Mouse (Mus musculus) hindbrain, embryonic 12.5 days (tissue): ENCODE measurements around the gene Cyp11a1. TPM values are rescaled to one million over a fixed set of nuclear protein-coding genes. Genes with fewer than 3 reads are reported as not detected.

Experiments
- ATAC-seq: fragments of 200-750 bp; cut with Nextera tagmentation; 2 replicates; pipeline ENCODE4 v1.8.0; 2017; ENCODE audit warnings: moderate TSS enrichment; ENCODE audit not compliant: low FRiP score
- H3K27ac ChIP-seq: fragments of 300-500 bp; sonication (generic); 2 replicates; pipeline ENCODE4 v1.5.1; 2016; ENCODE audit warnings: mild to moderate bottlenecking
- H3K27me3 ChIP-seq: fragments of 300-500 bp; sonication (generic); 2 replicates; pipeline ENCODE4 v1.6.1; 2016; ENCODE audit warnings: mild to moderate bottlenecking
- H3K36me3 ChIP-seq: fragments of 300-500 bp; sonication (generic); 2 replicates; pipeline ENCODE4 v1.6.1; 2016; ENCODE audit warnings: mild to moderate bottlenecking
- H3K4me1 ChIP-seq: fragments of 300-500 bp; sonication (generic); 2 replicates; pipeline ENCODE4 v1.6.1; 2016
- H3K4me2 ChIP-seq: fragments of 300-500 bp; sonication (generic); replicated peaks from 2 replicates; pipeline ENCODE4 v1.6.1; 2016; ENCODE audit warnings: mild to moderate bottlenecking
- H3K4me3 ChIP-seq: fragments of 300-500 bp; sonication (generic); 2 replicates; pipeline ENCODE4 v1.5.1; 2016; ENCODE audit warnings: mild to moderate bottlenecking
- H3K9ac ChIP-seq: fragments of 300-500 bp; sonication (generic); 2 replicates; pipeline ENCODE4 v1.6.1; 2016; ENCODE audit warnings: mild to moderate bottlenecking, moderate library complexity
- H3K9me3 ChIP-seq: fragments of 300-500 bp; sonication (generic); replicated peaks from 2 replicates; pipeline ENCODE4 v1.6.1; 2016; ENCODE audit warnings: mild to moderate bottlenecking
- WGBS: fragments of 180-500 bp; shearing (Covaris S2); methylation state at CpG from one replicate; pipeline ENCODE4 v1.1.7; 2016; 5-methylcytosine and 5-hydroxymethylcytosine counted together
- polyA plus RNA-seq: library from polyadenylated mRNA; unstranded; fragments of >200 nt; fragmentation: Nextera tagmentation; extraction: Ambion mirVana; gene quantifications from 2 replicates; pipeline ENCODE4 v1.2.1, GENCODE M21; 2016

The Cyp11a1 gene
- polyA plus RNA-seq, 1 experiment from 2014 or later: 0.17 TPM

GRCm38 (mm10) chr9:58053544-58053943 lies 47.3 kb downstream of the Cyp11a1 start:
- H3K4me2 ChIP-seq: no peak overlapping the region
- 55% methylated on average over 3 of the region's 3 CpGs for WGBS
- peaks cover 53% of the 10 kb centered on the region for H3K4me1 ChIP-seq
- no peak overlapping the region for H3K9ac ChIP-seq
- H3K36me3 ChIP-seq: no peaks in the 10 kb centered on the region
- H3K9me3 ChIP-seq: no peaks in the 10 kb centered on the region
- H3K27me3 ChIP-seq: peaks cover 50% of the 10 kb centered on the region
- H3K4me3 ChIP-seq: no peak overlapping the region
- no peak overlapping the region for H3K27ac ChIP-seq
- no peak for ATAC-seq

GRCm38 (mm10) chr9:58054032-58054431 lies 47.8 kb downstream of the Cyp11a1 start:
- peaks cover 49% of the 10 kb centered on the region for H3K4me1 ChIP-seq
- H3K27ac ChIP-seq: no peak overlapping the region
- 83% methylated on average over 1 of the region's 1 CpGs for WGBS
- no peaks in the 10 kb centered on the region for H3K36me3 ChIP-seq
- H3K27me3 ChIP-seq: peaks cover 50% of the 10 kb centered on the region
- no peaks in the 10 kb centered on the region for H3K9me3 ChIP-seq
- H3K9ac ChIP-seq: no peak overlapping the region
- ATAC-seq: no peak
- no peak overlapping the region for H3K4me3 ChIP-seq
- H3K4me2 ChIP-seq: no peak overlapping the region

DNA sequence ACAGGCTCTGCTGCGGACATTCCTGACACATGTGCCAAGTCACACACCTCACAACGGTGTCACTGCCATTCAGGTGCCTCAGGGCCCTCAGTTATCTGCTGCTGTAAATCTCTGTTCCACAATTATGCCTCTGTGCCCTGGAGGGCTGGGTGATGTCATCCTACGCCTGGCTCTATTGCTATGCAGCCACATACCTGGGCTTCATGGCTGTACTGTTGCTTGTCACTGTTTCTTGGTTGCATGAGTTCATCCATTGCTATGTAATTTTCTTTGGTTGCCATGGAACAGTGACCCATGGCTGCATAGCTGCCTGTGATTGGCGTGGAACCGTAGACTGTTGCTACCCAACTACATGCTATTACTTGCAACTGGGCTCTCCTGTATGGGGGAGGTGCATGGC lies 49.5 kb downstream of the Cyp11a1 start:
- peaks cover 51% of the 10 kb centered on the region for H3K4me1 ChIP-seq
- no peaks in the 10 kb centered on the region for H3K36me3 ChIP-seq
- H3K4me2 ChIP-seq: no peak overlapping the region
- H3K27me3 ChIP-seq: peaks cover 39% of the 10 kb centered on the region
- H3K9ac ChIP-seq: no peak overlapping the region
- H3K27ac ChIP-seq: 0 out of 2 replicates have a peak overlapping the region, but pooled peaks have one; percentile 4
- WGBS: 72% methylated on average over 5 of the region's 5 CpGs
- no peaks in the 10 kb centered on the region for H3K9me3 ChIP-seq
- ATAC-seq: no peak
- no peak overlapping the region for H3K4me3 ChIP-seq

- Histone ChIP-seq H3K9me3 (no peaks in the 10 kb centered on the region), H3K36me3 (no peaks in the 10 kb centered on the region), H3K9ac (no peak overlapping the region), H3K27ac (peak overlapping the region; percentile 82), H3K4me3 (no peak overlapping the region), H3K27me3 (peaks cover 27% of the 10 kb centered on the region), H3K4me2 (no peak overlapping the region), H3K4me1 (peaks cover 56% of the 10 kb centered on the region)
- 42% methylated on average over 1 of the region's 1 CpGs for WGBS
- no peak for ATAC-seq
Measured at GRCm38 (mm10) chr9:58059920-58060319, 53.7 kb downstream of the Cyp11a1 start.

- Histone ChIP-seq H3K4me1 (peaks cover 56% of the 10 kb centered on the region), H3K27ac (peak overlapping the region; percentile 82), H3K4me3 (no peak overlapping the region), H3K4me2 (peak overlapping the region; percentile 11; the same call in 1 of the 2 replicates), H3K36me3 (no peaks in the 10 kb centered on the region), H3K27me3 (peaks cover 27% of the 10 kb centered on the region), H3K9ac (no peak overlapping the region), H3K9me3 (no peaks in the 10 kb centered on the region)
- ATAC-seq: peak; percentile 67
- WGBS: 8% methylated on average over 23 of the region's 23 CpGs
Measured at GRCm38 (mm10) chr9:58060677-58061667, 54.8 kb downstream of the Cyp11a1 start.

DNA sequence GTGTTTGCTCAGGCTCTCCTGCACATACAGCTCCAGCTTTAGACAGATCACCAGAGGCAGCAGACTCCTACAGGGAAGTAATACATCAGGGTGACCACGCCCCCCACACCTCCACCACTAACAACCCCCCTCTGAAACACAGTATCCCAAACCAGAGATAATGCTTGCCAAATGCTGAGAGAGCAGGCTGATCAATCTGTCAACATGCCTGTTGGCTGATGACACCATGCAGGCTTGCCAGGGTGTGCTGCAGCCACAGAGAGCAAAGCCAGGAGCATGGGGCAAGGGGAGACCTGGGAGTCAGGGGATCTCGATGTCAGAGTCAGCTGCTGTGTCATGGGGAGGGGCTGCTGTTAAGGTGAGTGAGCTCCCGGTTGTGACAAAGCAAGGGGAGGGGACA lies 57.3 kb downstream of the Cyp11a1 start, which contains the start of gene Stra6:
Gene Stra6 (plus strand): TSS at position 258 of the 400 bp plus-strand sequence.
- ATAC-seq: no peak
- H3K9ac ChIP-seq: no peak within 1 kb of the TSS
- no peak within 1 kb of the TSS for H3K4me2 ChIP-seq
- H3K27me3 ChIP-seq: peaks cover 12% of the 10 kb centered on the region
- no peaks in the 10 kb centered on the region for H3K36me3 ChIP-seq
- WGBS: 34% methylated on average over 3 of the region's 3 CpGs
- H3K9me3 ChIP-seq: no peaks in the 10 kb centered on the region
- H3K27ac ChIP-seq: peak within 1 kb of the TSS; percentile 13
- H3K4me1 ChIP-seq: peaks cover 65% of the 10 kb centered on the region
- H3K4me3 ChIP-seq: no peak within 1 kb of the TSS

GRCm38 (mm10) chr9:58065532-58065931 lies 59.3 kb downstream of the Cyp11a1 start:
- no peaks in the 10 kb centered on the region for H3K36me3 ChIP-seq
- H3K4me1 ChIP-seq: peaks cover 54% of the 10 kb centered on the region
- WGBS: 26% methylated on average over 6 of the region's 6 CpGs
- no peak overlapping the region for H3K4me3 ChIP-seq
- H3K4me2 ChIP-seq: no peak overlapping the region
- H3K9me3 ChIP-seq: no peaks in the 10 kb centered on the region
- no peak for ATAC-seq
- H3K27me3 ChIP-seq: peaks cover 25% of the 10 kb centered on the region
- no peak overlapping the region for H3K9ac ChIP-seq
- peak overlapping the region; percentile 55 for H3K27ac ChIP-seq

- Histone ChIP-seq H3K9ac (no peak overlapping the region), H3K4me2 (no peak overlapping the region), H3K9me3 (no peaks in the 10 kb centered on the region), H3K4me1 (peaks cover 53% of the 10 kb centered on the region), H3K4me3 (no peak overlapping the region), H3K36me3 (no peaks in the 10 kb centered on the region), H3K27ac (peak overlapping the region; percentile 55), H3K27me3 (peaks cover 25% of the 10 kb centered on the region)
- ATAC-seq: no peak
- WGBS: 80% methylated on average over 6 of the region's 6 CpGs
Measured at GRCm38 (mm10) chr9:58065977-58066730, 59.9 kb downstream of the Cyp11a1 start.

DNA sequence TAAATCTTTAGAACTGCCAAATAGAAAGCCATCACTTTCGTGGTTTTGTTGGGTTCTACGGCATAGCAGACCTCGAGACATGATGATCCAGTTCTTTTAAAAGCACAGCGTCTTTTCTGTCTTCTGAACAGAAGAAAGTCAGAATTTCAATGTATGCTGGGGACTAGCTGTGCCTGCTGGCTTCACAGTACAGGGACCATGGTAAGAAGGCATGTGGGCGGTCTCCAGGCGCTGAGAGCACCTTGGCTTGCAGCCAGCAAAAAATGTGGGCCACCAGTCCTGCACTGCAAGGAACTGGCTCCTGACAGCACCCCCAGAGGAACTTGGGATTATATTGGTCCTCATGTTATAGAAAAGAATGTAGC lies 60.5 kb downstream of the Cyp11a1 start:
- no peak overlapping the region for H3K4me3 ChIP-seq
- no peak overlapping the region for H3K27ac ChIP-seq
- H3K27me3 ChIP-seq: peaks cover 22% of the 10 kb centered on the region
- no peak overlapping the region for H3K4me2 ChIP-seq
- no peaks in the 10 kb centered on the region for H3K9me3 ChIP-seq
- peaks cover 53% of the 10 kb centered on the region for H3K4me1 ChIP-seq
- H3K36me3 ChIP-seq: no peaks in the 10 kb centered on the region
- 78% methylated on average over 6 of the region's 6 CpGs for WGBS
- no peak overlapping the region for H3K9ac ChIP-seq
- no peak for ATAC-seq

DNA sequence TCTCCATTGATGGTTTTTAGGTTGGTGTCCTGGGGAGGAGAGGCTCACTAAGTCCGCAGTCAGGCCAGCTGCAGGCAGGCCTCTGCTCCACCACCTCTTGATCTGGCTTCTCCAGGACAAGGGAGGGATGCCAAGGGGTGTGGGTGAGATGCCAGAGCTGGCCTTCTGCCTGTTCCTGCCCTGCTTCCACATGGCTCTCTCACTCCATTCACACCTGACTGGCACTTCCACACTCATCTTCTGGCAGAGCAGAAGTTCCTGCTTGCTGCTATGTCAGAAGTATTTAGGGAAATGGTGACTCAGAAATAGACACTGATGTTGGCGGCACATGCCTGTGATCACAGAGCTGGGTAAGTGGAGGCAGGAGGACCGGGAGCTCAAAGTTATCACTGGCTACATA lies 61.3 kb downstream of the Cyp11a1 start:
- Histone ChIP-seq H3K4me1 (peaks cover 52% of the 10 kb centered on the region), H3K27me3 (peaks cover 22% of the 10 kb centered on the region), H3K27ac (no peak overlapping the region), H3K36me3 (no peaks in the 10 kb centered on the region), H3K9me3 (no peaks in the 10 kb centered on the region), H3K4me2 (no peak overlapping the region), H3K4me3 (no peak overlapping the region), H3K9ac (no peak overlapping the region)
- 77% methylated on average over 3 of the region's 3 CpGs for WGBS
- ATAC-seq: no peak

GRCm38 (mm10) chr9:58074561-58074960 lies 68.3 kb downstream of the Cyp11a1 start:
- H3K4me3 ChIP-seq: no peak overlapping the region
- H3K27ac ChIP-seq: no peak overlapping the region

More at GRCm38 (mm10) chr9:58074561-58074960, 68.3 kb downstream of the Cyp11a1 start:
- 50% methylated on average over 3 of the region's 3 CpGs for WGBS
- H3K36me3 ChIP-seq: no peaks in the 10 kb centered on the region
- no peaks in the 10 kb centered on the region for H3K9me3 ChIP-seq
- ATAC-seq: no peak
- H3K9ac ChIP-seq: no peak overlapping the region
- H3K4me2 ChIP-seq: no peak overlapping the region
- peaks cover 11% of the 10 kb centered on the region; the same call in 1 of the 2 replicates for H3K27me3 ChIP-seq
- H3K4me1 ChIP-seq: peaks cover 35% of the 10 kb centered on the region
